Mouse (Mus musculus): Measurements from ENCODE around the gene Bpgm.

GRCm38 (mm10) chr6:34443791-34444190, 32.2 kb upstream of the Bpgm start:
- no peak for TF ChIP-seq CTCF (IDR thresholded peaks at IDR 0.05; ENCODE audit: extremely low read depth, insufficient read length, insufficient replicate concordance, low read depth, low read length)
- no peak for TF ChIP-seq POLR2A (IDR thresholded peaks at IDR 0.05; ENCODE audit: low read depth, low read length)
